Mouse (Mus musculus): ENCODE results near the gene Six6. TPM values are rescaled to one million over a fixed set of nuclear protein-coding genes. Genes with fewer than 3 reads are reported as not detected.

Six6 gene
- total and polyA plus RNA-seq, 2 experiments from 2014 or later = not detected

DNA sequence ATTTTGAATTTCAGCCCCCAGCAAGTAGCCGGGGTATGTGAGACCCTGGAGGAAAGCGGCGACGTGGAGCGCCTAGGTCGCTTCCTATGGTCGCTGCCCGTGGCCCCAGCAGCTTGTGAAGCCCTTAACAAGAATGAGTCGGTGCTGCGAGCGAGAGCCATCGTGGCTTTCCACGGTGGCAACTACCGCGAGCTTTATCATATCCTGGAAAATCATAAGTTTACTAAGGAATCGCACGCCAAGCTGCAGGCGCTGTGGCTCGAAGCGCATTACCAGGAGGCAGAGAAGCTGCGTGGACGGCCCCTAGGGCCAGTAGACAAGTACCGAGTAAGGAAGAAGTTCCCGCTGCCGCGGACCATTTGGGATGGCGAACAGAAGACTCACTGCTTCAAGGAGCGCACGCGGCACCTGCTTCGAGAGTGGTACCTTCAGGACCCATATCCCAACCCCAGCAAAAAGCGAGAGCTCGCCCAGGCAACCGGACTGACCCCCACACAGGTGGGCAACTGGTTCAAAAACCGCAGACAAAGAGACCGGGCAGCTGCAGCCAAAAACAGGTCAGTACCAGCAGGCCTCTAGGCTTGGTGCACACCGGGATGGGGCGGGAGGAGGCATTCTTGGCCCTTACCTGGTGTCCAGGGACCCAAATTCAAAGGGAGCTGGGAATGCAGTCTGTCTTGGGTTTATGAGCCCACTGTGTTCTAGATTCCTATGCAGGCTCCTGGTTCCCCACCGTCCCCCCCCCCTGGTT is 554 bp downstream of the Six6 start, which contains the start of gene 4930447C04Rik:
TSS of gene 4930447C04Rik (minus strand) at position 704 of the 751 bp plus-strand sequence.
- Histone ChIP-seq H3K27ac (no peak within 1 kb of the TSS), H3K4me2 (ENCODE audit: low read depth, low read length) (peak within 1 kb of the TSS; percentile 16; the same call in 1 of the 2 replicates), H3K9me3 (ENCODE audit: low read length) (no peaks in the 10 kb centered on the region), H3K36me3 (ENCODE audit: insufficient read depth, low read length) (no peaks in the 10 kb centered on the region), H3K4me3 (ENCODE audit: low read length) (peak within 1 kb of the TSS; percentile 6; the same call in 1 of the 2 replicates), H3K4me1 (ENCODE audit: insufficient read depth, low read length) (no peaks in the 10 kb centered on the region), H3K27me3 (ENCODE audit: insufficient read depth, low read length) (peaks cover 83% of the 10 kb centered on the region), H3K9ac (replicated peaks; ENCODE audit: low read length) (no peak within 1 kb of the TSS)
- WGBS = under 1% methylated on average over 39 of the region's 39 CpGs
- ATAC-seq (no peak), DNase-seq (ENCODE audit: low spot score) (no peak)
- no peak for TF ChIP-seq CTCF (IDR thresholded peaks at IDR 0.05; ENCODE audit: low read depth)

DNA sequence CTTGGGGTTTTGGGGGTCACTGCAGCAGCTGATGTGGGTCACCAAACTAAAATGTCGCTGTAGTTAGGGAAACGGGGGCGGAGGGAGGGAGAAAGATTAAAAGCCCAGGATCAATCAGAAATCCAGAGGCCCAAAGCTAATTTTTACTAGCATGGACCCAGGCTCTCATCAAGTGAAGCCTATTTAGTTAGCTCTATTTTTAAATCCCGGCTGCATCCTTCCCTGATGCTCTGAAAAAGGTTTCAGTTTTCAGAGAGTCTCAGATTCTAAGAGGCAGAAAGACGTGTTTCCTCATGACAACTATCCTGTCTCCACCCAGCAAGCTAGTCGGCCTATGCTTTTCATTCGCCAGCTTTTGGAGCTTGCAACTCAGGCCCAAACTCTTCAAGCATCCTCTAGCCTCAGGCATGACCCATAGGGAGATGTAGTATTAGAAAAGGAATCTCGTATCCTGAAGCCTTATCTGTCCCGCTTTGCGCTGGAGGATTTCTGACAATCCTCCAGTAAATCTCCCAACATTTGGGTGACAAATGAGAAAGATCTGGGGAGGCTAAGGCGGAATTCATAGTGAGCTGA is 1.2 kb downstream of the Six6 start:
- Histone ChIP-seq H3K27ac (no peak overlapping the region), H3K36me3 (ENCODE audit: insufficient read depth, low read length) (no peaks in the 10 kb centered on the region), H3K4me2 (ENCODE audit: low read depth, low read length) (no peak overlapping the region), H3K9ac (replicated peaks; ENCODE audit: low read length) (no peak overlapping the region), H3K4me1 (ENCODE audit: insufficient read depth, low read length) (no peaks in the 10 kb centered on the region), H3K4me3 (ENCODE audit: low read length) (no peak overlapping the region), H3K9me3 (ENCODE audit: low read length) (no peaks in the 10 kb centered on the region), H3K27me3 (ENCODE audit: insufficient read depth, low read length) (peaks cover 83% of the 10 kb centered on the region)
- ATAC-seq = no peak
- TF ChIP-seq CTCF (IDR thresholded peaks at IDR 0.05; ENCODE audit: low read depth) = no peak
- WGBS = 2% methylated on average over 11 of the region's 11 CpGs
- no peak for DNase-seq (ENCODE audit: low spot score)

DNA sequence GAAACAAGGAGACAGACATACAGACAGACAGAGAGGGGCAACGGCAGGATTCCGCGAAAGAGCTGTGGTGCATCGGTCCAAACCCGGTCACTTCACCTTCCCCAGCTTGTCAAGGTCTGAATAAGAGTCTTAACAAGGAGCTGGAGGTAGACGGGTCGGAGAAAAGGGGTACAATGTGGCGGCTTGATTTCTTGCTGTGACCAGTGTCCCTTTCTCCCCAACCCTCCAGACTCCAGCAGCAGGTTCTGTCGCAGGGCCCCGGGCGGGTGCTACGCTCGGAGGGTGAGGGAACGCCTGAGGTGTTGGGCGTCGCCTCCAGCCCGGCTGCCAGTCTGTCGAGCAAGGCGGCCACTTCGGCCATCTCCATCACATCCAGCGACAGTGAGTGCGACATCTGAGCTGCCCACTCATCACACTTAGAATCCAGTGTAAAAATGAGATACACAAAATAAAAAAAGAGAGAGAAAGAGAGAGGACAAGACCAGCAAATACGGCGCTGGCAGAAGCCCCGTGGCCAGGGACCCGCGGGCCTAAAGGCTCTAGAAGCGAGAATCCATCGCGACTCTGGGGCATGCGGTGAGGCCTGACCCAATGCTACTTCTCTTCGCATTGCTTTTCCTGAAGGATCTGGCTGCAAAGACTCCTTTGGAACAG is 1.8 kb downstream of the Six6 start:
- H3K36me3 ChIP-seq (ENCODE audit: insufficient read depth, low read length) = no peaks in the 10 kb centered on the region
- ATAC-seq = no peak
- peaks cover 84% of the 10 kb centered on the region for H3K27me3 ChIP-seq (ENCODE audit: insufficient read depth, low read length)
- H3K9ac ChIP-seq (replicated peaks; ENCODE audit: low read length) = no peak overlapping the region
- no peak for TF ChIP-seq CTCF (IDR thresholded peaks at IDR 0.05; ENCODE audit: low read depth)
- H3K4me1 ChIP-seq (ENCODE audit: insufficient read depth, low read length) = no peaks in the 10 kb centered on the region
- no peaks in the 10 kb centered on the region for H3K9me3 ChIP-seq (ENCODE audit: low read length)
- WGBS = 1% methylated on average over 32 of the region's 32 CpGs
- H3K27ac ChIP-seq = no peak overlapping the region
- H3K4me2 ChIP-seq (ENCODE audit: low read depth, low read length) = no peak overlapping the region
- no peak overlapping the region for H3K4me3 ChIP-seq (ENCODE audit: low read length)
- no peak for DNase-seq (ENCODE audit: low spot score)

DNA sequence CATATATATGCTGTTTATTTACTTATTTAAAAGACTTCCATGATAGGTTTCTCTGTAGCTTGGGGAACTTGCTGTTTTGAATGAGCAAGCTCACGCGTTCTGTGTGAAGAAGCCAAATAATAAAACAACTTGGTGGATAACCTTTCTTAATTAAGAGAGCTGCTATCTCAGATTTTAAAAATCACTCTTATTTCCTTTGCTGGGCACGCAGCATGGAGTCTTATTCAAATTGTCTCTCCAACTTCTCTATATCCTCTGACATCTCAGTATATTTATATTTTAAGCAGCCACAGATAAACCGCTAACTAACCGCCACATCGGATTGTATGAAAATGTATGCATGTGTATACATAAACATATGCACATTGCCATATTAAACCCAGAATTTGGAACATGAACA is 2.5 kb downstream of the Six6 start:
- WGBS = 17% methylated on average over 6 of the region's 6 CpGs
- no peak for TF ChIP-seq CTCF (IDR thresholded peaks at IDR 0.05; ENCODE audit: low read depth)
- Histone ChIP-seq H3K36me3 (ENCODE audit: insufficient read depth, low read length) (no peaks in the 10 kb centered on the region), H3K4me3 (ENCODE audit: low read length) (no peak overlapping the region), H3K4me1 (ENCODE audit: insufficient read depth, low read length) (no peaks in the 10 kb centered on the region), H3K9ac (replicated peaks; ENCODE audit: low read length) (no peak overlapping the region), H3K9me3 (ENCODE audit: low read length) (no peaks in the 10 kb centered on the region), H3K27me3 (ENCODE audit: insufficient read depth, low read length) (peaks cover 84% of the 10 kb centered on the region), H3K27ac (no peak overlapping the region), H3K4me2 (ENCODE audit: low read depth, low read length) (no peak overlapping the region)
- DNase-seq (ENCODE audit: low spot score) = no peak
- ATAC-seq = no peak

DNA sequence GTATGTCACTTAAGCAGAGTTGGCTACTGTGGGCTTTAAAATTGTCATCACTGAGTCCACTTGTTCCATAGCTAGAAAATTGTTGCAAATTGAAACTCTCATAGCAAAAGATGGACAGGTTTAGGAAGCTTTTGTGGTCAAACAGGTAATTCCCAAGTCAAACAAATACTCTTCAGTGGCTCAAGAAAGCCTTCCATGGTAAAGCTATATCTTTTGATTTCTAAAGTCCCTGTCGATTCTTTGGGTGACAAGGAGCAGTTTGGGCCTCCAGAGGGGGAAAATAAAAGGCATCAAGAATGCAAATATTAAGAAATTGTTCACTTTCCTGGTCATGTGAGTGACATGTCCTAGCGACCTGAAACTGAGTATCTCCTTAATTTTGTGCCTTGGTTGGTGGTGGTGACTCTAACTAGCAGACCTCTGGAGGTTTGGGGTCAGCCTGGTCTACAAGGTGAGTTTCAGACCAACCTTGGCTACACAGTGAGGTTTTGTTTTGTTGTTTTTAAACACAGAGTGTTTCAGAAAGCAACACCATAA is 4.0 kb downstream of the Six6 start:
- Histone ChIP-seq H3K9me3 (ENCODE audit: low read length) (no peaks in the 10 kb centered on the region), H3K27ac (no peak overlapping the region), H3K4me1 (ENCODE audit: insufficient read depth, low read length) (no peaks in the 10 kb centered on the region), H3K4me3 (ENCODE audit: low read length) (no peak overlapping the region), H3K36me3 (ENCODE audit: insufficient read depth, low read length) (no peaks in the 10 kb centered on the region), H3K9ac (replicated peaks; ENCODE audit: low read length) (no peak overlapping the region), H3K4me2 (ENCODE audit: low read depth, low read length) (no peak overlapping the region), H3K27me3 (ENCODE audit: insufficient read depth, low read length) (peaks cover 90% of the 10 kb centered on the region)
- 11% methylated on average over 2 of the region's 2 CpGs for WGBS
- TF ChIP-seq CTCF (IDR thresholded peaks at IDR 0.05; ENCODE audit: low read depth) = no peak
- DNase-seq (ENCODE audit: low spot score) = no peak
- no peak for ATAC-seq

DNA sequence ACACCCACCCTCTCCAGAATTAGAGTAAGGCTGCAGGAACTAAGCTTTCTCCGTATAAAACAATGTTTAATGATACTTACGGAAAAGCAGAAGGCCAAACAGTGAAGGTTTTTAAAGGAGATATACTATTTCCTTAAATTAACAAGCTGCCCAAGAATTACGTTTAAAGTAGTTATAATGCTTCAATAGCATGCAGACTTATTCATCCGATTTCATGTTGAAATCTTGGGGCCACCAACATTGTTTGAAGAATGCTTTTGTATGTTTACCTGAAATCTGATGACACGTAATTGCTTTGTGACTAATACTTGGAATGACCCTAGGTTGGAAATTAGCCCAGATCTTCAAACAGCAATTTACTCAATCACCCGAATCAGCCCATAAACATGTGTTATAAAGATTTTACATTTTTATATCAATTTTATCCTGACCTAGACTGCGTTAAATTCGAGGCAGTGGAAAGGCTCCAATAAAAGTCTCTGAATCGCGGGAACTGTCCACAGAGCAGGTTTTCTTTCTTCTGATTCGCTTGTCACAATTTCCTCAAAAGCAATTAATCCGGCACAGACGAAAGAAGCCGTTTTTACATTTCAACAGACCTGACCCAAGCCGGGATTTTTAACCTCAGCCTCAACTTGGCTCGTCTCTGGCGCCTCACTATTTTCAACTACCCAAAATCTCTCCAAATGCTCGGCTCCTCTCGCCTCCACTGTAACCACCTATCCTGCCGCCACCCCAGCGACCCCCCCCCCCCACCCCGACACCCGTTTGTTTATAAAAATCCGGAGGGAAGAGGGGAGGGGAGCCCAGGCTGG is 4.9 kb downstream of the Six6 start:
- Histone ChIP-seq H3K4me1 (ENCODE audit: insufficient read depth, low read length) (no peaks in the 10 kb centered on the region), H3K36me3 (ENCODE audit: insufficient read depth, low read length) (no peaks in the 10 kb centered on the region), H3K4me3 (ENCODE audit: low read length) (peak overlapping the region; percentile 28; the same call in 1 of the 2 replicates), H3K27me3 (ENCODE audit: insufficient read depth, low read length) (peaks cover 88% of the 10 kb centered on the region), H3K4me2 (ENCODE audit: low read depth, low read length) (peak overlapping the region; percentile 44), H3K9me3 (ENCODE audit: low read length) (no peaks in the 10 kb centered on the region), H3K9ac (replicated peaks; ENCODE audit: low read length) (no peak overlapping the region), H3K27ac (no peak overlapping the region)
- DNase-seq (ENCODE audit: low spot score) = no peak
- no peak for ATAC-seq
- no peak for TF ChIP-seq CTCF (IDR thresholded peaks at IDR 0.05; ENCODE audit: low read depth)
- 1% methylated on average over 24 of the region's 24 CpGs for WGBS

Data from hindbrain, postnatal 0 days (tissue).